Mouse (Mus musculus): ENCODE measurements around the gene Coq7. TPM values are rescaled to one million over a fixed set of nuclear protein-coding genes. Genes with fewer than 3 reads are reported as not detected.

The Coq7 gene
- 6.2 and 7.5 TPM in 2 replicates for total RNA-seq (2017)

DNA sequence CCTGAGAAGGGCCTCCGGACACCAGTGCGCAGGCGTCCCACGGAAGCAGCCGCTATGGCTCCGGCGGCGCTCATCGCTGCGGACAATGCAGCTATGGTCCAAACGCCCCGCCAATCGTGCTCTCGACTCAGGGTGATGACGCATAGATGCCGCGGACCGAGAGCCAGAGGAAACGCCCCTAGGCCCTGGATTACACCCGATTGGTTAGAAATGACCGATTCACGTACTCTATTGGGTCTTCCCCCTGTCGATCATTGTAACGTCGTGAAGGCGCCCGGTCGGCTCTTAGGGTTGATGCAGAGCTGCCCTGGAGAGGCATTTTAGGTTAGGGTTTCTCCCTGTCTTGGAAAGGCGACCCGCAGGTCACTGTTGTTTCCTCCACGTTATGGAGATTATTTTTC, at the start of gene Coq7:
TSS of gene Coq7 (minus strand) at position 179 of the 401 bp plus-strand sequence.
- peak; percentile 96 for ATAC-seq (ENCODE audit: extremely low read depth, insufficient number of reproducible peaks, low FRiP score, poor library complexity, severe bottlenecking)

DNA sequence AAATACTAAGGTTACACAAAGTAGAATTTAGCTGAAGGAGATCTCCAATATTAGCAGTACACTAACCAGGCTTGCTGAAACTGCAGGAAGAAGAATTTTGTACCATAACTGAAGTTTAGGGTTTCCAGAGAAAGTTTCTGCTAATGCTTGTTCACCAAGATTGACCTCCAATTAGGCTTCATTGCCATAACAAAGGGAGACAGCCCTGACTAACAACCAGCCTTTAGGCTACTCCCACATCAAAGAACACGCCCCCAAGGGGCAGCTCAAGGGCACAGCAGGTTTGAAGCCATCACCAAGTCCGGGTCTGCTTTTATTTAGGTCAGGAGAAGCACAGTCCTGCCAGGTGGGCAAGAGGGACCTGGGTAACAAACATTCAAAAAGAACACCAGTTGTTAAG, 46.8 kb upstream of the Coq7 start:
- no peak for ATAC-seq (ENCODE audit: extremely low read depth, insufficient number of reproducible peaks, low FRiP score, poor library complexity, severe bottlenecking)

DNA sequence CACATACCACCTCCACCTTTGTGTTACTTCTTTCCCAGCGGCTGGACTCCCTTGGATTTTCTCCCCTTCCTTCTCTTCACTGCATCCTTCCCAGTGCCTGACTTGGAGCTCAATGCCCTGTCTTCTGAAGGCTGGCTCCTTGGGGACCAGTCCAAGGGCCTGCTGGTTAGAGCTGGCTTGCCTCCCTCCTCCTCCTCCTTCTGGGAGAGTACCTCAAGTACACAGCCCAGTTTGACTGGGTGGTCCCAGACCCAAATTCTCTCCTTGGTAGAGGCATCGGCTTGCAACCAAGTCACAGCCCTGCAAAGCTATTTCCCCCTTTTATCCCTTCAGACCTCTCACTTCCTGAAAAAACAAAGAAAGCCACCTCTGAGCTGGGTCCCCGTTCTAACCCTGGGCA, 45.1 kb upstream of the Coq7 start:
- no peak for ATAC-seq (ENCODE audit: extremely low read depth, insufficient number of reproducible peaks, low FRiP score, poor library complexity, severe bottlenecking)

DNA sequence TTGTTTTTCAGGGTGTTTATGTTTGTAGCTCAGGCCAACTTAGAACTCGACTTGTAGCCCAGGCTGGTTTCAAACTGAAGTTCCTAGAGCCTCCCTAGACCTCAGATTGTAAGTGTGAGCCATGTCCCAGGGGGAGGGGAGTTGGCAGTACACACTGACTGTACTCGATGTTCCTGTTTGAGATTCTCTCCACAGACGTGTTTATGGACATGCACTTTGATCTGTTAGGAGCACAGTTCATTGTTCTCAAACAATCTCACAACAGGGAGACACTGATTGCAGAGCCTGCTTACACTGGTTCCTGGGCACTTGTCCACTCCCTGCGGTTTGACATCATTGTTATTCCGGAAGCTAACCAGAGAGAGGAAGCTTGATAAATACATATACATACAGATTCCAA, 38.9 kb upstream of the Coq7 start:
- no peak for ATAC-seq (ENCODE audit: extremely low read depth, insufficient number of reproducible peaks, low FRiP score, poor library complexity, severe bottlenecking)

DNA sequence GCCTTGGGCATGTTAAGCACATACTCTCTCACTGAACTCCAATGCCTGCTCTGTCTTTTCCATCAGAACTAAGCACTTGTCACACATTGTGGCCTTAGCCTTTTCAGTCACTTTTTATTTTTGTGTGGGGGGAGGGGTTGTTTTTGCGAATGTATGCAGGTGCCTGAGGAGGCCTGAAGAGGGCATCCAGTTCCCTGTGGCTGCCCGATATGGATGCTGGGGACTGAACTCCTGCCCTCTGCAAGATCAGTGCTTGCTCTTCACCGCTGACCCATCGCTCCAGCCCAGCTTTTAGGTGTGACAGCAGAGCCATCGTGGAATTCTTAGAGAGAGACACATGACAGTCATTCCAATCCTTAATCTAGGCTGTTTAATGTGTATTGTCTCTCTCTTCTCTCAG, 38.2 kb upstream of the Coq7 start:
- ATAC-seq (ENCODE audit: extremely low read depth, insufficient number of reproducible peaks, low FRiP score, poor library complexity, severe bottlenecking) = no peak

DNA sequence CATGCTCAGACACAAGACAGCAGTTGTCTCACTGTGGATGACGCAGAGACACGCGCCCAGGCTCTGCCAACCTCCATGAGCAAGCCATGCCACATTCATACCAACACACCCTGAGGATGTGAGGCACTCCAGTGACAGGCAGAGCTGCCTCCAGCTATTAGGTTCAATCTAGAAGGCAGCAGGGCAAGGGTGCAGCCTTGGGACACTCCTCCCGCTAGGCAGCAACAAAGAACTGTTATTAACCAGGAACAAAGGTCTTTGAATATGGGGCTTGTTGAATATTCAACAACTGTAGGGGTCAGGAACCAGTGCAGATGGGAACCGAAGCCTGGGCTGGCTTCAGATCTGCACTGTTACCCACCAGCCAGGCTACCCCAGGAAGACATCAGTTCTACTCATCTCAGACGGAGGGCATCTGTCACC, 36.0 kb upstream of the Coq7 start:
- ATAC-seq (ENCODE audit: extremely low read depth, insufficient number of reproducible peaks, low FRiP score, poor library complexity, severe bottlenecking) = no peak

DNA sequence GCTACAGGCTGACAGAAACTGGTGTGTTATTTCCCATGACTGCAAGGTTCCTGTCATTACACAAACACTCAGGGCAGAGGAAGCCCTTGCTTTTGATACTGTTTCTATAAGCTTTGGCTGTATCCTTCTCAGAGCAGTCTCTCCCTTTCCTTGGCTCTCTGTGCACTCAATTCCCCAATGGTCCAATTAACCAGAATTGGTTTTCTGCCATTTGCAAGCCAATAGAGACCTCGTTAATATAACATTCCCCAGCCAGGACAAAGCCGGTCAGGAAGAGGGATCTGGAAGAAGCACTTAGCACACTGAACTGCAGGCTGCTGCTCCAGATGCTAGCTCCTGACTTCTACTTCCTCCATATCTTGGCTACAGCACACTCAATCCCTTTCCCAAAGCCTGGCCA, 21.1 kb upstream of the Coq7 start:
- ATAC-seq (ENCODE audit: extremely low read depth, insufficient number of reproducible peaks, low FRiP score, poor library complexity, severe bottlenecking) = no peak

DNA sequence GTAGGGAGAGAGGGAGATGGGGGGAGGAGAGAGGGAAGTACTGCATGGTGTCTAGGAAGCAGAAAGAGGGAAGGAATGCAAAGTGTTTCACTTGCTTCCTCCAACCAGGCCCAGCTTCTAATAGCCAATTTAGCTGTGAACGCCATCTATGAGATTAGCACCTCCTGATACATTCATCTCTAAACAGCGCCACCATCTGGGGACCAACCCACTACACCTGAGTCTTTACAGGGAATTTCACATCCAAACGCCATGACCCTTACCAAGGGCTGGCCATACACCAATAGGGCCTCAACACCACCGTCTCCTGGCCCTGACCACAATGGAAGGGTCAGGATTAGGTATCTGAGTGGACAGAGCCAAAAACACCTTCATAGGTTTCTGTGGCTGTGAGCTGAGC, 20.7 kb upstream of the Coq7 start:
- no peak for ATAC-seq (ENCODE audit: extremely low read depth, insufficient number of reproducible peaks, low FRiP score, poor library complexity, severe bottlenecking)

DNA sequence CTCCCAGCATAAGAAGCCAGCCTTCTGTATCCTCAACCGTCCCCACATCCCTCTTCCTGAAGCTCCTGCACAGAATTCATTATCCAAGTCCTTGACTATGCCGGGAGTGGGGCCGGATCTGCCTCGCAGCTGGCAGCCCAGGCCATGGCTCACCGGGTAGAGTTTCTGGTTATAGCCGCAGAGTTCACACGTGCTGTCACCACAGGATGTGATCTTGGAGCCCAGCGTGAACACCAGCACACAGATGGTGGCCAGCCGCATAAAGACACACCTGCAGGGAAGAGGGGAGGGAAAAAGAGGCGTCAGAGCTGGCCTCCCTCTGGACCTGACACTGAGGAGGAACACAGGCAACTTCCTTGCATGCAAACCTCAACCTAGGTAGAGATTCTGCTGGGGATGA, 14.3 kb upstream of the Coq7 start:
- no peak for ATAC-seq (ENCODE audit: extremely low read depth, insufficient number of reproducible peaks, low FRiP score, poor library complexity, severe bottlenecking)

DNA sequence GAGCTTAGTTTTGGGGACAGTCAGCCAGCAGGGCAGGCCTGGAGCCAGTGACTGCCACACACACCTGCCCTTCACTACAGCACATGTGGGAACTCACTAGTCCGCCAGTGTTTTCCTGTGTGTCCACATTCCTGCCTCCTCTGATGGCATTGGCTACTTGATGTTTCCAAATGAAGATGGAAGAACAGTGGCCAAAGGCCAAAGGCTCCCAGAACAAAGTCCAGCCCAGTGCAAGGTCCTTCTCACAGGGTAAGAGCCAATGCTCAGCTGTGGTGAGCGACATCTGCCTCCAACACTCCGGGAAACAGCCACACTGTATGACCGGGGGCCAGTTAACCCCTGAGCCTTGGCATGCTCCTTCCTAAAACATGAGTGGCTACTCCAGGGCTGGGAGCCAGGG, 11.0 kb upstream of the Coq7 start:
- no peak for ATAC-seq (ENCODE audit: extremely low read depth, insufficient number of reproducible peaks, low FRiP score, poor library complexity, severe bottlenecking)

DNA sequence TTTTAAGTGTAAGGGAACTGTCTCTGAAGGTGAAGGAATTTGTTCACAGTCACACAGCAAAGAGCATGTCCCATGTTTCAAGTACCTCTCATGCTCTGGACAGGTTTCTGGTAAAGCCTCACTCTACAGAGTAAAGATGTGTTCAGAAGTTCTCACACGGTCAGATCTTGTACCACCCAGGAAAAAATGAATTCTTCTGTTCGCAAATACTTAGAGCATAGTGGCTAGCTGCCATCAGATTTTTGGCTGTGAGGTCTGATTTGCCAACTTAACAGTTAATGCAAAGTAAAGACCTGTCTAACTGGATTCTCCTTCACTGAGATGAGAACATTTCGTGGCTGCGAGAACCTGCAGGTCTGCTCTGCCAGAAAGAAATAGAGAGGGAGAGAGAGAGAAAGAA, 1.9 kb upstream of the Coq7 start:
- ATAC-seq (ENCODE audit: extremely low read depth, insufficient number of reproducible peaks, low FRiP score, poor library complexity, severe bottlenecking) = no peak

DNA sequence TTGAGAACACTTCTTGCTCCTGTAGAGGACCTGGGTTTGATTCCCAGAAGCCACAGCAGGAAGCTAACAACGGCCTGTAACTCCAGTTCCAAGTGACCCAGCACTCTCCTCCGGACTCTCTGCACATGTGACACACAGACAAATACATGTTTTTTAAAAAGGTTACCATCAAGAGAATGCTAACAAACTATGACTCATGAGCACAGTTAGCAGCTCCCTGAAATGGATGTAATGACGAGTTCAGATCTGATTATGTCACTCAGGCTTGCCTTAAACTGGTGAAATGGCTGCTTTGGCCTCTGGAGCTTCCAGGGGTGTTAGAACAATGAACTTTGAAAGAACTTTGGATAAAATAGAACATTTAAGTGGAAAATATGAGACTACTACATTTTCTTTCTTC, 1.2 kb upstream of the Coq7 start:
- ATAC-seq (ENCODE audit: extremely low read depth, insufficient number of reproducible peaks, low FRiP score, poor library complexity, severe bottlenecking) = no peak

DNA sequence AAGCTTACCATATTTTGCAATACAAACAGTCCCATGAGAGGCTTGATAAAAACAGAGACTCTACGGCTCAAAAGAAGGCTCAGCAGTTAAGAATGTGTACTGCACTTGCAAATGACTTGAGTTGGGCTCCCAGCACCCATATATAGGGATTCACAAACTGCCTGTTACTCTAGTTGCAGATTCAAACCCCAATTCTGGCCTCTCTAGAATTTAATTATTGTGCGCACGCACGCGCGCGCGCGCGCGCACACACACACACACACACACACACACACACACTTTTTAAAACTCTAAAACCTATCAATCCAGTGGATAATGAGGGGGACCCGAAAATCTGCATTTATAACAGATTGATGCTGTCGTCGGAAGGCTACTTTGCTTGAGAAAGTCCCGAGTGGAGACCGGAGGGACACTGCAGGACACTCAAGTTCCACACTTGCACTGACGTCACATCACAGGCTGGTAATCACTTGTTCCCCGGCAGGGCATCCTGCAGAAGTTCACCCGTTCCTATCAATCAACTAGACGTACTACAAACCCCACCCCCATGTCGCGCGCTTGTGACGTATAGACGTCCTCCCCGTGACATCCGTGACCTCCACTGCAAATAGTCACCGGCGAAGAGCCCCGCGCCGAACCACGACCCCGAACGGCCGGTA, 508 bp downstream of the Coq7 start:
- peak; percentile 92 for ATAC-seq (ENCODE audit: extremely low read depth, insufficient number of reproducible peaks, low FRiP score, poor library complexity, severe bottlenecking)

DNA sequence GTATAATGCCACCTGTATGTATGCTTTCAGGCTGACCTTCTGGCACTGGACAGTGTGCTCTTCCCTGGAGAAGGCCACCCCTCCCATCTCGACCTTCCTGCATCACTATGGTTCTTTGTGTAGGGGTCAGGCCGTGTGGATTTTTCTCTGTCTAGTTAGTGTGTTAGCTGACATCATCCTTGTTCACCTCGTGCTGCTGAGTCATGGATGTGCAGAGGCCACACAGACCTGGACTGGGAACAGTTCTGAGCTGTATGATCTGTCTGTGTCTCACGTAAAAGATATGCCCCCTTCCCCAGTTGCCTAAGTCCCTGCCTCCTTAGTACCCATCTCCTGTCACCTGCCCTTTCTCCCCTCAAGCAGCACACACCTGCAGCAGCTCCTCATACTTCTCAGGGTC, 6.2 kb downstream of the Coq7 start:
- no peak for ATAC-seq (ENCODE audit: extremely low read depth, insufficient number of reproducible peaks, low FRiP score, poor library complexity, severe bottlenecking)

DNA sequence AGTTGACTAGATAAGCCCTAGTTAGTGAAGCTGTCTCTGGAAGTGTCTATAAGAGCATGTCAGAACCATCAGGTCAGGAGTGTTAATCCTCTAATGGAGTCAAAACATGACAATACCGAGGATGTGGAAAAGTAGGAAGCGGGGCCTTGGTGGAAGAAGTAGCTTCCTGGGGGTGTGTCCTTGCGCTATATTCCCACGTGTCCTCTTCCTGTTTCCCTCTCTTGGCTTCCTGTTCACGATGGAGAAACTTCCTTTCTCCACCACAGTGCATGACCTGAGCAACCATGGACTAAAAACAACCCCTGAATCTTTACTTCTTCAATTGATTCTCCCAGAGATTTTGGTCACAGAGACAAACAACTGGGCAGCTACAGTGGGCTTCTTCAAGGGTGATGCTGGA, 11.1 kb downstream of the Coq7 start:
- ATAC-seq (ENCODE audit: extremely low read depth, insufficient number of reproducible peaks, low FRiP score, poor library complexity, severe bottlenecking) = no peak

DNA sequence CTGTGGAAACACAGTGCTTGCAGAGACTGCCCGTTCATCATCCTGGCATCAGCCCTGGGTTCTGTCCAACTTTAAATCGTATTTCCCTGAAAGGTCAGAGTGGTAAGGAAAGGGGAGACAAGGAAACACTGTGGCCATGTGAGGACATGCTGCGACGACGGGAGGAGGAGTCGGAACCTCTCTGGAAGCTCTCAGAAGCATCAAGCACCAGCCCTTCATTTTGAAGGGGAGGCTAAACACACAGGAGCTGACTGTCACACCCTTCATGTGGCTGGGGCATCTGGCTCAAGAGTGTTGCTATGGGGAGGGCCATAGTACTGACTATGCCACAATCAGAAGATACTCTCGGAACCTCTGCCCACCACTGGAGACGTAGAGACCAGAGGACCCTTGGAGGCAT, 13.5 kb downstream of the Coq7 start:
- ATAC-seq (ENCODE audit: extremely low read depth, insufficient number of reproducible peaks, low FRiP score, poor library complexity, severe bottlenecking) = no peak

DNA sequence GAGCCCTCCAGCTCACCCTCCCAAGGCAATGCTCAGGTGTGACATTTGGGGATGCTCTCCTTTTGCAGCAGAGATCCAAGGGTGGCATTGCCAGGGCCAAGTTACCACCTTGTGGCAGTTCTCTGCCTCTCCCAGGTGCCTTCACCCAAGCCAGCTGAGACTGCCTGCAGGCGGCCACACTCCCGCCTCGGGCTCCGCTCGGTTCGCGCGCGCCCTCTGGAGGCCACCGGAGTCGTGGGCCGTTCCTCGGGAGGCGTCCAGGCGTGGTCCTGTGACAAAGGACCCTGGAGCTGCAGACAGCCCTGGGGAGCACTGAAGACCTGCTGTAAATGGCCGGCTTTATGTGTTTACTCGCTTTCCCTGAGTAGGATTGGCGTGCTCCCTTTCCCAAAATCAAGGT, 14.5 kb downstream of the Coq7 start:
- peak; percentile 84 for ATAC-seq (ENCODE audit: extremely low read depth, insufficient number of reproducible peaks, low FRiP score, poor library complexity, severe bottlenecking)

DNA sequence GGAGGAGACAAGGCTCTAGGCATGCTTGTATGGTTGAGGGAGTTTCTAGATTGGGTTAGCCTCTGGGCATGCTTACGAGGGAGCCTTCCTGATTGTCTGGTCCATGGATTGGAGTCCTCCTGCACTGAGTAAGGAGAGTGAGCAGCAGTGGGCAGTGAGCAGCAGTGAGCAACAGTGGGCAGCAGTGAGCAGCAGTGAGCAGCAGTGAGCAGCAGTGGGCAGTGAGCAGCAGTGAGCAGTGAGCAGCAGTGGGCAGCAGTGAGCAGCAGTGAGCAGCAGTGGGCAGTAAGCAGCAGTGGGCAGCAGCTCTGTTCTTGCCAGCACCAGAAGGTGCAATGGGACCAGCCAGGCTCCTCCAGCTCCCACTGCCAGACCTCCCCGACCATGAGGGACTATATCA, 15.3 kb downstream of the Coq7 start:
- ATAC-seq (ENCODE audit: extremely low read depth, insufficient number of reproducible peaks, low FRiP score, poor library complexity, severe bottlenecking) = peak; percentile 62

DNA sequence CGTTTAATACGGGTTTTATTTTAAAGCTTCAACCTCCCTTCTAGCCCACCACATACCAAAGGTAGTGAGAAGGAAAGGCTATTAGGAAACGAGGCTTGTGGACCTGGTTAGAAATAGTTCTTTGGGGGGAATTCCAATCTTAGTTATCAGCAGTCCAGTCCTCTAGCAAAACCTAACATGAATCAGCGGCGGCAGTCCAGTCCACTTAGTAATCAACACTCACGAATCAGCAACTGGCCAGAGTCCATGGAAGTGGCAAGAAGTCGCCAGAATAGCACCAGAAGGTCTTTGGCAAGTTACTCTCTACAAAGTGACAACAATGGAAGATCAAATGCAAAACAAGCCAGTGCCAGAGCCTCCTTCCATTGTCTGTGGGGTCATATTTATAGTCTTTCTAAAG, 24.6 kb downstream of the Coq7 start:
- ATAC-seq (ENCODE audit: extremely low read depth, insufficient number of reproducible peaks, low FRiP score, poor library complexity, severe bottlenecking) = no peak

DNA sequence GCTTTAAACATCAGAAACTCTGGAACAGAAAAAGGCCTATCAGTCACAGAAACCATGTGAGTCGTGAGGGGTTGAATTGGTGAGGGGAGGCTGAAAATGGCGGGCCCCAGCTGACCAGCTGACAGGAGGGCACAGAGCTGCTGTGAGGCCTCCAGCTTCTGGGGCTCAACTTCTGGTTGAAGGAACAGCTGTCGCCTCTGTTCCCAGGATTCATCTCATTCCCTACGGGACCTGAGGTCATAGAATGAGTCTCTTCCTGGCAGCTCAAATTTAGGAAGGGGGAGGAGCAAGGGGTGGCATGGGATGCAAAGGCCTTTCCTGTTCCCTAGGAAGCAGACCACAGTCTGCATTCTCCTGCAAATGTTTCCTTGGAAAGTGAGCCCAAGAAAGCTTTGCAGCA, 29.3 kb downstream of the Coq7 start:
- ATAC-seq (ENCODE audit: extremely low read depth, insufficient number of reproducible peaks, low FRiP score, poor library complexity, severe bottlenecking) = no peak

DNA sequence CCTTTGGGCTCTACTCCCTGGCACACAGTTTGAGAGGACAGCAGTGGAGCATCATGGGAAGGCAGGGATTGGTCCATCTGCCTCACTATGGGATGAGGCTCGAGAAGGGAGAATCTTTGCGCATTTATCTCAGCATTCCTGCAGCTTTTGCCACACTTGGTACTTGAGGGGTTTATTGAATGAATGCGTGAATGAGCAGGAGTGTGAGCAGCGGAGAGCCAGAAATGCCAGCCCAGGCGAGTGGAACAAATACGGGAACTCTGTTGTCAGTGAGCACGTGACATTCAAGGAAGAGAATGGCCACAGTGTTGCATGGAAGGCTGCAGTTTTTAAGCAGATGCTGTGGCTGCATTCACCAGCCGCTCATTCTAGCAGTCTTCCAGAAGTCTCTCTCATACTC, 30.8 kb downstream of the Coq7 start:
- ATAC-seq (ENCODE audit: extremely low read depth, insufficient number of reproducible peaks, low FRiP score, poor library complexity, severe bottlenecking) = no peak

Measured in neutrophil, adult 5-6 weeks (primary cell).